Mouse (Mus musculus) kidney, adult 11 months (tissue): ENCODE data around the gene S100a3.

Source experiments
- DNase-seq: peaks from one replicate; pipeline ENCODE4 v3.0.0; 2022

The S100a3 gene

DNA sequence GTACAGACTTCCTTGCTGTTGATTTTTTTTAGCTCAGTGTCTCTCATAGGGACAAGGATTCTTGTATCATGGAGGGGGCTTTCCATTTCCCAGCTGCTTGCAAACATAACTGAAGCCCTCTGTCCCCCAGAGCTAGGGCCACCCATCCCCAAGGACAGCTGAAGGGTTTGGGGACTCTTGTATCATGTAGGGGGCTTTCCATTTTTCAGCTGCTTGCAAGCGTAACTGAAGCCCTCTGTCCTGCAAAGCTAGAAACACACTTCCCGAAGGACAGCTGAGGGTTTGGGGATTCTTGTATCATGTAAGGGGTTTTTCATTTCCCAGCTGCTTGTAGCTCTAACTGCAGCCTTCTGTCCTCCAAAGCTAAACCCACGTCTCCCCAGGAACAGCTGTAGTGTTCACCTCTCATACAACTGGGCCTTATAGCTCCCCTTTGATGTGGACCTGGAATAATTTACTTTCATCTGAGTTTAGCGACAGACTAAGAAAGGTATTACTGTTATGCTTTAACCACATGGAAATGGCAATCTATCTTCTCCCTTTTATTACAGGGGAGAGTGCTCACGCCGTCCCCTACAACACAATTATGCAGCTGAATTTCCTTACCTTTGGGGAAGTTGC lies at the start of gene S100a3:
Gene S100a3, plus strand, starts transcription at position 571 of the 621 bp plus-strand sequence.
- DNase-seq = no peak

DNA sequence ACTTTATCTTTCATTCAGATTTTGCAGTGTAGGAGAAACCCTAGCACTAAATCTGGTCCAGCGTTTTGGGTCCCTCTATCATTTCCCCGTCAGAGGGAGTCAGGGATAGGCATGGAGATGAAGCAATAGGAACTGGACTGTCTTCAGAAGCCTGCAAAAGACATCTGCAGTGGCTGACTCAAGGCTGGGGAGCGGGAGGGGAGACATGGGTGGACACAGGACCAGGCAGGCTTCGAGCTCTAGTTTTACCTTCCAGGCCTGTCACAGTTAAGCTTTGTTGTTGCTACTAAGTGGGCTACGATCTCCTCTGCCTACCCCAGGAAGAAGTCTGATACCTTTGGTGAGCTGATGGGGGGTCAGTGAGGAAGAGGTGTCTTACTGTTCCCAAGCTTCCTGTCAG lies 48.1 kb upstream of the S100a3 start:
- no peak for DNase-seq

DNA sequence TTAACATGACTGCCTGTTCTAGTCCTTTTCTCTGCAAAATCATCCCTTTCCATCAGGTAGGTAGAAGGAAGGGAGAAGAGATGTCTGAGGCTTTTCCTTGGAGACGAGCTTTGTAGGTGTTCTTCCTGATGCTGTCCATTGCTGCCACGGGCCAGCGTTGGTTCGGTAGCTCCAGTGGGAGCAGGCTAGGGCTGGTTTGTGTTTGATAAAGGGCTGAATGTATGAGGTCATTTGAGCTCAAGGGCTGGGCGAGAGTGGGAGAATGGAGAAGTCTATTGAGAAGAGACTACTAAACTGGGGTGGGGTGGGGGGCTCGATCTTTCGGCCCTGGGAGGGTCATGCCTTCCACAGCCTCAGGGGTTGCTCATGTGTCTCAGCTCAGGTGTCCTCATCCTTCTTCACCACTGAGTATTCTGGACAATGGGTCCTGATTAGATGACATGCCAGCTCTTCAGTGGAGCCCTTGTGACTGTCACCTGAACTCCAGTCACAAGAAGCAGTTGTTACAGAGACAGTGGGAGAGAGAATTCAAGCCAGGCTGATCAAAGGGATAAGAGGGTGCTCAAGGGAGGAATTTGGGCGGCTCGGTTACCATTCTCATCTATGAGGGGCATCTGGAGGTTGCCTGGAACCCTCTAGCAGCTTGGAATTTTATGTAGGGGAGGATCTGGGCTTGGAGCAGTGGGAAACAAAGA lies 47.3 kb upstream of the S100a3 start:
- DNase-seq = no peak

DNA sequence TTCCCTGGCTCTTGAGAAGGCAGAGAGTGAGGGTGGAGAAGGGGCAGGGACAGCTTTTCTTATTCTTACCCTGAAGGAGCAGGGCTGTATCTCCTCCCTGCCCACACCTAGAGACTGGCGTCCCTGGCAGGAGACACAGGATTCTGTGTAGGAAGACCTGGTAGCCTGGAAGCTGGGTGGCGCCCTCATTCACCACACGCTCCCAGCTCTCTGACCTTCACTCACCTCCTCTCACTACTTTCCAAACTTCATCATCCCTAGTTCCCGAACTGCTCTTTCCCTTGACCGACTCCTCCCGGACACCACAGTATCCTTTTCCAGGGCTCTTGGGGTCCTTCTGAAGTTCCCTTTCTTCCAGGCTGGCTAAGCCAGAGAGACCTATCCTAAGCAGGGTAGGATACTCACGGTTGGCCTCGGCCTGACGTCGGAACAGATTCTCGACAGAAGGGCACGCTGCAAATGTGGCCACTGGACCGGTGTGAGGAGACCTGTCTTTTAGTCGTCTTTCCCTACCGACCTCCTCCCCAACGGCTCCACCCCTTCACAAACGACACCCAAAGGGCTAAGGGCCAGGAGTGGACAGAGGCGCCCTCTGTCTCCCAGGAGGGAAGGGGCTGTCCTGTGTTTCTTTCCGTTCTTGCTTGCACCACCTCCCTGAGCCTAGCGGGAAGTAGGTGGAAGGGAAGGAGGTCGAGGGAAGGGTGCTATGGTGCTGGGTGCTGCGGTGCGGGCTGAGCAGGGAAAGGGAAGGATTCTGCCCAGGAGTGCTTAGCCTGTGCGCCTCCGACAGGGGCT lies 46.4 kb upstream of the S100a3 start, which contains the start of the genes S100a1 and S100a13:
Gene S100a1, minus strand, starts transcription at position 597 of the 795 bp plus-strand sequence.
Gene S100a13, plus strand, starts transcription at position 640 of the 795 bp plus-strand sequence.
- peak; percentile 91 for DNase-seq

DNA sequence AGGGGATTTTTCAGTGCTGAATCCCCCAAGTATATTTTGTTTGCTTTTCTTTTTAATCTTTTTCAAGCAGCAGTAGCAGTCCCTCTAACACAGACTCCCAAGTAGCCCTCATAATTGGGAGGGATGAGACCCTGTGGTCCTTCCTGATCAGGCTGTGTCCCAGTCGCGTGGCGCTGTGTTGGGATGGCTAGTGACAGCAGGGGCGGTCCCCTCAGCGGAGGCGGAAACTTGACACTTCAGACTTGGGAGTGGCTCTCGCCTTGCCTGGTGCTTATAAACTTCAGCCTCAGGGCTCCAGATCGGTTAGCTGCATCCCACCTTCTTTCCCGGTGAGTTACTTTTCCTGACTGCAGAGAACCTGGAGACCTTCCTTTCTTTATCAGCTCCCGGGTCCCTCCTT lies 45.7 kb upstream of the S100a3 start:
- peak; percentile 77 for DNase-seq

DNA sequence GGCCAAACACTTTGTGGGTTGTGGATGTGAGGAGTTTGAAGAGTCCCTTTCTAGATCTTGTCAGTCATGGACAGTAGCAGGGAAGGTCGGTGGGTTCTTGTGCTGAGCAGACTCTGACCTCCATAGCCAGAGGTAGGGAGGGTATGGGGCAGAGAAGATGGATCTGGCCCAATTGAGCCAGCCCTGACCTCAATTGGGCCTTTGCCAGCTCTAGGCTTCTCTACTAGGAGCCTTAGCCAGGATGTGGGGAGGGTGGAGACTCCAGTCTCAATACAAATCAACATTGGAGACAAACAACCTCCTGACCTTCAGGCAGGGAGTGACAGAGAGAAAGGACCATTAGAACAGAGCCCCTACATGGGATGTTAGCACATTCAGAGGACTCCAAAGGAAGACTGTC lies 45.1 kb upstream of the S100a3 start:
- DNase-seq = peak; percentile 46

DNA sequence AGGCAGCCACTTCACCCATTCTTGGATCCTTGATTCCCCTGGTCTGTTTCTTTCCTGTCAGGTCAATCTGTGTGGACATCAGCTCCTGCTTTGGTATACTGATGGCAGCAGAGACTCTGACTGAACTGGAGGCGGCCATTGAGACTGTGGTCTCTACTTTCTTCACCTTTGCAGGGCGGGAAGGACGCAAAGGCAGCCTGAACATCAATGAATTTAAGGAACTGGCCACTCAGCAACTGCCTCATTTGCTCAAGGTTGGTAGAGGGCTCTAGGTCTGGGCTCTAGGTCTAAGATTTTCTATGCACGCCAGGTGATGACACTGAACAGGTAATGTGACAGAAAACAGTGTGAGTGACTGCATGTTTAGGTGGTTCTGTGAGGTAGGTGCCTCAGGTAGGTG lies 44.6 kb upstream of the S100a3 start:
- DNase-seq = no peak

DNA sequence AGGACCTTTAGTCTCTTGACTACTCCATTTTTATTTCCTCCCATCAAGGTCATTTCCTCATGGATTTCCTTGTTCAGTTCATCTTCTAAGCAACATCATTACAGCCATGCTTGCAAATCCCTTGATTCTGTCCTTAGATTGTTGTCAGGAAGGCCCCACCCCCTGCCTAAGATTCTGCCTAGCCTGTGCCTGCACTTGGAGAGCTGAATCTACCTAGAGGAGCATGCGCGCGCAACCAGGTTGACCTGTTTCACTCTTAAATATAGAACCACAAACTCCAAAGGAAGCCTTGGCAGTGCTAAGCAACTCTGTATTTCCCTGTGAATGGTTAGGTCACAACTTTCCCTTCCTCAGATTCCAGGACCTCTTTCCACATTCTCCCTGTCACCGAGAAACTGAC lies 42.7 kb upstream of the S100a3 start:
- DNase-seq = no peak

DNA sequence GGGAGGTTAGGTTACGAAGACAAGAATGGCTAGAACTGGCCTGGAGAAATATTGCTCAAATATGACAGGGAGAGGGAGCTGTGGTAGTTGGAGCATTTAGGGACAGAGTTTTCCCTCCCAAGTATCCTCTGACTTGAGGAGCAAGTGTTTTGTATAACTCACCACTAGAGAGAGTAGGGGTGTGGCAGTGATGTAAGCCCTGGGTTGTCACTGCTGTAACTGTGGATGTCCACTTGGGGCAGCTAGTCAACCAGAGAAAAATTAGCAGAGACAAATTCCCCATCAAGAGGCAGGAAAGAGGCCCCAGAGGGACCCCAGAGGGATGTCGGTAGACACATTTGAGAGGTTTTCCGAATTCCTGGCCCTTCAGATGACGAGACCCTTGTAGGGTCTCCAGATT lies 35.0 kb upstream of the S100a3 start:
- DNase-seq = peak; percentile 60

DNA sequence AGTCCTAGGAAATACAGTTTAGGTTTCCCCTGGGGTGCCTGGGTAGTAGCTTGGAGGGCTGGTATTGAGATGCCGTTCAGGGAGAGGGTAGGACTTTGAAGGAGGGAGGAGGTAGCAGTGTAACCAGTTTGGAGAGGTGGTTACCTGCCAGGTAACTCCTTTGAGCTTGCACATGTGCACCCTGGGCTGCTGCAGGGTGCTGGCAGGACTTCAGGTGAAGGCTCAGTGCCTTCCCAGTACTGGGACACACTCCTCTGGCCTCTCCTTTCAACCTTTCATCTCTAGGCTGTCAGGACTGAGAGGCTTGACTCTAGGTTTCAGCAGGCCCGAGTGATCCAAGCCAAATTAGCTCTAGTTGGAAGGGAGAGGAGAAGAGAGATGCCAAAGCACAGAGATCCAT lies 34.3 kb upstream of the S100a3 start:
- DNase-seq = no peak

DNA sequence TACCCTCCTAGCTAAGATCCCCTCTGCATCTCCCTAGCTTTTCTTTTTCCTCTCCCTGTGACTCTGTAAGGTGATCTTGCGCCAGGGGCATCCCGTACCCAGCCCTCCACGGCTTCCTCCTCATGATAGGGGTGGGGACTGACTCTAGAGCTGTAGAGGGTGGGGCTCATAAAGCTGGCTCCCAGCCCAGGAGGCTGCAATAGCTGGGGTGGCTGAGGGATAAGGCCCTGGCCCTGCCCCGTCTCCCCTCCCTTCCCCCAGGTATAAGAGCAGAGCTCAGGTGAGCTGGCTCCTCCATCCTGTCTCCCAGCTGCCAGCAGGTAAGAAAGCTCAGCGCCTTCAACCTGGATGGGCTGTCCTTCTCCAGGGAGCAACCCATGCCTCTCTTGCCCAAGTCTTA lies 33.8 kb upstream of the S100a3 start, which contains the start of gene S100a14:
Gene S100a14, plus strand, starts transcription at position 277 of the 400 bp plus-strand sequence.
- DNase-seq = no peak

DNA sequence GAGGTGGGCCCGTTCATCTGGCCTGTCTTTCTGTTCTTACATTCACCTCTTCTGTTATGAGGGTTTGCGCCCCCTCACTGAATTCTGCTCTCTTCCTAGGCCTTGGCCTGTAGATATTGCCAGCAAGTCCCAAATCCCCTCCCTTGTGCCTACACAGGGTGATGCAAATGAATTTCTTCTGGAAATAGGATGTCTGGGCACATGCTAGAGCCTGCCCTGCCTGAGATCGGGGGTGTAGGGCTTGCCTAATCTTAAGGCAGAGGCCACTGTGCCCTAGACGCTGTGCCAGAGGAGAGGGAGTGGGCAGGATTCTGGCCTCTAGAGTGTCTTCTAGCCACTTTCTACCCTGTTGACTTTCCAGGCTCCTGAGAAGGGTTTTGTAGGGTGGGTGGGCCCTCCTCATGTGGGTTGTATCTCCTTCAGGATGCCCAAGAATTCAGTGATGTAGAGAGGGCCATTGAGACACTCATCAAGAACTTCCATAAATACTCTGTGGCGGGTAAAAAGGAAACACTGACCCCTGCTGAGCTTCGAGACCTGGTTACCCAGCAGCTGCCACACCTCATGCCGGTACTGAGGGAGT lies 33.0 kb upstream of the S100a3 start:
- DNase-seq = no peak

DNA sequence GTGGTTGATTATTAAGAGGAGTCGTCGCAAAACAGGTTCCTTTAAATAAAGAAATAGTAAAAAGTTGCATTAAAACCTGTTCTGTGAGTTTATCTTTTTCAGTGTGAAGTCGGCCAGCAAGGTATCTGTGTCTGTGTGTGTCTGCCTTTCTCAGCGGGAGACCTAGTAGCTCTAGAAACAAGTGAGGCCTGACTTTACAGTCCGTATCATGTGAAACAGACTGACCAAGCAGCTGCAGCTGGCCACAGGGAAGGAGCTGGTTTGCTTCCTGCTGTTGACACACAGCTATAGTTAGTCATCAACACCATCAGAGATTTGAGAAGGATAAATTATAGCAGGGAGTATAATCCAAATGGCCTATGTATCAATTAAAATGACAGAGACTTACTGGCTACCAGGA lies 28.7 kb upstream of the S100a3 start:
- no peak for DNase-seq

DNA sequence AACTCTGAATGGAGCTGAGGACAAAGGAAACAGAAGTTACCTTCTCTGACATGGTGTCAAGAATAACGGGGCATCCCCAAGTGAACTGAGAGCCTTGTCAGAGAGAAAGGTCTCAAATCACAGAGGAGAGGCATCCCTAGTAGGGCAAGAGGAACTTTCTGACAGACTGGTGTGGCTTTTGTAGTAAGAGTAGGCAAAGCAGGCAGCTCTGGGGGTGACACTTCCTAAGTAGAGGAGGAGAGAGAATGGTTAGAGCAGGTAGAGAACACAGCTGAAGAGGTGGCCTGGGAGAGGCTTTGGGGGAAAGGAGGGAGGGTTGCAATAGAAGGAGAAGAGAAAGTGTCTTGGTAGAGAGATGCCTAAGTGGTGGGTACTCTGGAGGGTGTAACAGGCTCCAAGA lies 24.9 kb upstream of the S100a3 start:
- DNase-seq = no peak

DNA sequence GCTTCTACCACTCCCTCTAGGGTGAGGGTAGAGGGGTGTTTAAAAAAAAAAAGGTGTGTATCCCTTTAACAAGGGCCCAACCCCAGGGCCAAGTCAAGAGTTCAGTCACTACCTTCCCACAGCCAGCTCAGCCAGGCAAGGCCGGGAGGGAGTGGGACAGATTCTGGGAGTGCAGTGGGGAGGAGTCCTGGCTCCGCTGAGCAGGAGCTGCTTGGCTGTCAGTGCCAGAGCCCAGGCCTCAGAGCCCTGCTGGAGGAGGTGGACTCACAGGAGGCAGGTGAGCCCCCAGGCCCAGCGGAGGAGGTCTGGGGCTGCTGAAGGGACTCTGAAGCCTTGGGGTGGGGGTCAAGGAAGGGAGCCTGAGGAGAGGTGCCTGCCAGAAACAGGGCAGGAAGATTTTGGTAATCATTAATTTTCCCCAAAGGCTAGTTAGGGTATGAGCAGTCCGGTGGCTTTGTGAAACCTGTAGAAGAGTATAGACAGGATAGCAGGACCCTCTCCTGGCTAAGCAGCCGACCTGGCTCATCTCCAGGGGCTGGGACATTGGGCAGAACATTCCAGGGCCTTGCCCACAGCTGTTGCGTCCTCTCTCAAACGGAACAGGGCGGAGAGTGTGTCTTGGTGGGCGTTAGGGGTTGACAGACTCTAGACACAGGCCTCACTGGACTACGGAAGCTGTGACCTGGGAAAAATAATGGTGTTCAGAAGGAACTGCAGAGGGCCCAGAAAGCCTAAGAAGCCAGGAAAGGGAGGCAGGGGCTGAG lies 23.1 kb upstream of the S100a3 start, which contains the start of gene S100a16:
Gene S100a16, plus strand, starts transcription at position 114 of the 764 bp plus-strand sequence.
- DNase-seq = peak; percentile 90

DNA sequence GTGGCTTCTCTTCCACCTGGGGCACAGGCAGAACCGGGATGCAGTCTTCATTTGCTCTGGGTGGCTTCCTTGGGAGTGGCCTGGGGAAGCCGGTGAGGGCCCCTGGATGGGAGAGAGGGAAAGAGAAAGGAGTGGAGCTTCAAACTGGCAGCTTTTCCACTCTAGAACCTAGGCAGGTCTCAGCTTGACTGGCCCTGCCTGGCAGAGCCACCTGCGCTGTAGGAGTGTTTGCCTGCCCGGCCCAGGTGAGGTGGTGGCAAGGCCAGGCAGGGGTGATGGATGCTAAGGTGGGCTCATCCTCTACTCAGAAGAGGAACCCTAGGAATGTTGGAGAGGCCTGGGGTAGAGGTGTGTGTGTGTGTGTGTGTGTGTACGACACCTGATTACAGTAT lies 22.5 kb upstream of the S100a3 start:
- DNase-seq = no peak

DNA sequence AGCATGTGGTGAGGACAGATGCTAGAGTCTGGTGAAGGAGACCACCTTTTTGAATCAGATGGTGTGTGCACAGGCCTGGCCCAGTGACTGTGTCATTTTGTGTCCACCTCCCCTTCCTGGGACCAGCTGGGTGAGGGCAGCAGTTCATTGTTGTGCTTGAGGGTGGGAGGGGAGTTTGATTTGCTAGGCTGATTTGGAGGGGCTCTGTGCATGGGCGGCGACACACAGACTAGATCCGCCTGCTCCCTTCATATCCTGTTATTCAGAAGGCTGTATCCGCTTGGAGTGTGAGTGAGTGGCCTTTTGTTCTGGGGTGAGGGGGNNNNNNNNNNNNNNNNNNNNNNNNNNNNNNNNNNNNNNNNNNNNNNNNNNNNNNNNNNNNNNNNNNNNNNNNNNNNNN lies 19.5 kb upstream of the S100a3 start:
- peak; percentile 62 for DNase-seq

DNA sequence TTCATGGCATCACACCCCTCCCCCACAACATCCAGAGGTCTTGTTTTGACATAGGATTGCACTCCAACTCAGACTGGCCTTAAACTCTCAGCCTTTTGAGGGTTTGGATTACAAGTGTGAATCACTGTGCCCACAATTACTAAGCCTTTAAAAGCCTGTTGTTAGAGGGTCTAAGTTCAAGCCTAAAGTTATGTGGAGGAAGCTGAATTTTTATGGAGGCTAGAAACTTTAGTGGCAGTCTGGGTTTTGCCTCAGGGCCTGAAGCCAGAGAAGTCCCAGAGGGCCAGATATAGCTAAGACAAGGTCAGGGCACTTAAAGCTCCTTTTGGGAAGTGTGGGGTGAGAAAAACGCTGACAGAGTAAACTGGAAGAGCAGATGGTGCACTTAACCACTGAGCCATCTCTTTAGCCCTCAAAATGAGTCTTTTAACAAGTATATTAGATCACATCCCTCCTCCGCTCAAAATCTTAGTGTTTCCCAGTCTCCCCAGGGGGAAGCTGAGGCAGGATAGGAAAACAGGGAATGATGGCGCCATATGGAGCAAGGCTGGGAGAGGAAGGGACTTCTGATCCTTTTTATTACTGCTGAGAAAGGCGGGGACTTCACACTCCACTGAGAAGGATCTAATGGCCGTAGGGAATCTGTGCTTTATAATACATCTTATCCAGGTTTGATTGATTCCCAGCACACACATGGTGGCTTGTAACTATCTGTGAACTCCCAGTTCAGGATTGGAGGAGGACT lies 10.5 kb upstream of the S100a3 start:
- peak; percentile 22 for DNase-seq

DNA sequence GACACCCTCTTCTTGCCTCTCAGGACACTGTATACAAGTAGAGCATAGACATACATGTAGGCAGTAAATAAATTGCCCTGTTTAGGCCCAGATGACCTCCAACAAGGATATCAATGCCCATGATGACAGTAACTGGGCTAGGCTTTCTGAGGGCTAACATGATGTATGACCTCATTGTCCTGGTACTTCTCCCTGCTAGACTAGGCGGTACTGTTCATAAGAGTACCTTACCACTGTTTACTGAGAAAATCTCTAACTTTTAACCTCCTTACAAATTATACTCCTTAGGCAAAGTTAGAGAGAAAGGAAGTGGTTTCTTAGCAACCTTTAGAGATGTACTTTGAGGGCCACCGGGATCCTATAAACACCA lies 10.0 kb upstream of the S100a3 start:
- no peak for DNase-seq

DNA sequence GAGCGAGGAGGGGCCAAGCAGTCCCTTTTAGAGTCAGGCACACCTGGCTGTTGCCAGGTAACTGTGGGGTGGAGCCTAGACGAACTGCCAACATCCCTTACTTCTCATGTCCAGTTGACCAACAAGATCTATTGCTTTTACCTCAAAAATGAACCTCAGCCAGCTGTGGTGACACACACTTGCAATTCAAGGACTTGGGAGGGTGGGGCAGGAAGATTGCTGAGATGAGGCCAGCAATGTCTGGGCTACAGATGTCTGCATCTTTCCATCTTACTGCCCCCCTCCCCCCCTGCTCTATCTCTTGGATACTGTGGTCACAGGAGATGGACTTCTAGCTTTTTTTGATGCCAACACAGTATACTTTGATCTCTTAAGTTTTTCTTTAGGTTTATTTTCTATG lies 8.1 kb upstream of the S100a3 start:
- DNase-seq = no peak

DNA sequence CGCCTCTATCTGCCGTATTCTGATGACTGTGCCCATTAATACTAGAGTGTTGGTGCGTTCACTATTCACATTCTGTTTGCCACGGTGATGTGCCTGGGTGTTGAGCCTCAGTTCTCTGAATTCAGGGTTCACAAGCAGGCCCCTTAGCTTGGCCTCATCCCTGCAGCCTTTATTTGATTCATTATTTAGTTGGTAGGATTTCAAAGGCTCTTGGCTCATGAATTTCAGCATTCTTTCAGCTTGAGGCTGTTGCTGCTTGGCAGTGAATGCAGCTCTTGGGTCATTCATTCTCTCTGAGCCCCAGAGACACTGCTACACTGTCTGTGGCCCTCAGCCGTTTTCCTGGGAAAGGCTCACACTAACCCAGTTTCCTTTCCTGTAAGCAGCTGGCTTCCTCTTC lies 4.4 kb upstream of the S100a3 start:
- peak; percentile 12 for DNase-seq

DNA sequence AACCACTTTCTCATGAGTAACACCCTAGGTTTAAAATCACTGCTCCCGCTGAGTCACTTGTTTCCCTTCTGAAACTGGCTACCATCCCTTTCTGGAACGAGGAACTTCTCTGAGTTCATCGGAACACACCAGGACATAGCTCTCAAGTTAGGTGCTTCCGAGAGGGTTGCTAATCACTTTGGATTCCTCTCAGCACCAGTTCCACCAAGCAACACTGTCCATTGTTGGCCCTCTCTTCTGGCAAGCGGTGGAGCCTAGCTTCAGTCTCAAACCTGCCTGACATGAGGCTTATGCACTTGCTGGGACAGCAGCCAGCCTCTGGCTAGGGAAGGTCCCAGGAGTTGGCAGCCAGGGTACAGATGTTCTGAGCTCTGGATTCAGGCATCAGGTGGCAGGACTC lies 14.3 kb downstream of the S100a3 start:
- DNase-seq = no peak
